Mouse (Mus musculus): ENCODE measurements around the gene Cend1. TPM values are rescaled to one million over a fixed set of nuclear protein-coding genes. Genes with fewer than 3 reads are reported as not detected.
"Not testable (repeated sequence)": the region's sequence is repeated elsewhere in the genome, so short reads cannot be mapped to it uniquely, and the experiment has no call there.

The Cend1 gene
- polyA plus RNA-seq, 1 experiment from 2014 or later = 7.4 TPM

DNA sequence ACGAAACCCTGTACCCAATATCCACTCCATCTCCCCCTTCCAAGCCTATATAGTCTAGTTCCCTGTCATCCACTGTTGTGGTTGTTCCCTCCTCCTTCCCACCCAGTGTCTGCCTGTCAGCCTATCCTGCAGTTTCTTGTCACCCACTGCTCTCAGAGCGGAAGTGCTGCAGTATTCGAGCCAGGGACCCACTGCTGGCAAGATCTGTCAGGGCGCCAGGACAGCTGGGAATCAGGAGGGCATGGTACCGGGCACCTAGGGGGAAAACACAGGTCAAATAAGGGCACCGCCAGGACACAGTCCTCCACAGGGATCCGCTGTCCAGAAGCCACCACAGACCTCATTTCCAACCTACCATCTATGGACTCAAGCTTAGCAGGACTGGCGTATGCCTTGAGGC is 18.7 kb downstream of the Cend1 start:
- no peaks in the 10 kb centered on the region for H3K27me3 ChIP-seq (ENCODE audit: control insufficient read depth, insufficient read depth, low read length)
- no peaks in the 10 kb centered on the region for H3K9me3 ChIP-seq (replicated peaks; ENCODE audit: control insufficient read depth, low read length)
- peaks cover 13% of the 10 kb centered on the region for H3K36me3 ChIP-seq (ENCODE audit: control insufficient read depth, insufficient read depth, low read length)
- no peak overlapping the region for H3K4me3 ChIP-seq (ENCODE audit: low read depth, low read length)
- ATAC-seq (replicated peaks; ENCODE audit: insufficient number of reproducible peaks, low FRiP score, low TSS enrichment) = no peak
- H3K9ac ChIP-seq (ENCODE audit: low read depth, low read length) = no peak overlapping the region
- H3K27ac ChIP-seq (ENCODE audit: low read depth, low read length) = no peak overlapping the region
- WGBS (ENCODE audit: insufficient replicate concordance) = 80% methylated on average over 8 of the region's 8 CpGs
- no peak overlapping the region for H3K4me2 ChIP-seq
- H3K4me1 ChIP-seq (ENCODE audit: control insufficient read depth, insufficient read depth, low read length) = 0 out of 2 replicates have a peak, but pooled peaks cover 6% of the 10 kb centered on the region

DNA sequence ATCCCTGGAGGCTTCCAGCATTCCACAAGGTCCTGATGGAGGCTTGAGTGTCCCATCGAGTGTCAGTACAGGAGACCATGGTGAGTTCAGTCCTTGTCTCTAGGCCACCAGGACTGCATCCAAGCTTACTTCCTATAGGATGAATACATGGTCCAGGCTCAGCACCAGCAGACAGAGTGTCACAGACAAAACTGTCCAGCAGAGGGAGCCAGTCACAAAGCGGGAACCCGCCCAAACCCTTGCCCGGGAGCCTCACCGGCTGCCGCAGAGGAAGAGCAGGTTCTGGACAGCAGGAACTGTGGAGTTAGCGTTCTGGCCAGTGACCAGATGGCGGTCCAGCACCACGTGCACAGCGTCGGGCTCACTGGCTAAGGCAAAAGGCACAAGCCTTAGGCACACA is 20.5 kb downstream of the Cend1 start:
- 19% methylated on average over 11 of the region's 11 CpGs for WGBS (ENCODE audit: insufficient replicate concordance)
- no peak overlapping the region for H3K9ac ChIP-seq (ENCODE audit: low read depth, low read length)
- H3K4me1 ChIP-seq (ENCODE audit: control insufficient read depth, insufficient read depth, low read length) = 0 out of 2 replicates have a peak, but pooled peaks cover 3% of the 10 kb centered on the region
- no peaks in the 10 kb centered on the region for H3K9me3 ChIP-seq (replicated peaks; ENCODE audit: control insufficient read depth, low read length)
- H3K27ac ChIP-seq (ENCODE audit: low read depth, low read length) = no peak overlapping the region
- no peak overlapping the region for H3K4me3 ChIP-seq (ENCODE audit: low read depth, low read length)
- ATAC-seq (replicated peaks; ENCODE audit: insufficient number of reproducible peaks, low FRiP score, low TSS enrichment) = peak; percentile 51
- no peaks in the 10 kb centered on the region for H3K27me3 ChIP-seq (ENCODE audit: control insufficient read depth, insufficient read depth, low read length)
- H3K36me3 ChIP-seq (ENCODE audit: control insufficient read depth, insufficient read depth, low read length) = peaks cover 13% of the 10 kb centered on the region
- no peak overlapping the region for H3K4me2 ChIP-seq

DNA sequence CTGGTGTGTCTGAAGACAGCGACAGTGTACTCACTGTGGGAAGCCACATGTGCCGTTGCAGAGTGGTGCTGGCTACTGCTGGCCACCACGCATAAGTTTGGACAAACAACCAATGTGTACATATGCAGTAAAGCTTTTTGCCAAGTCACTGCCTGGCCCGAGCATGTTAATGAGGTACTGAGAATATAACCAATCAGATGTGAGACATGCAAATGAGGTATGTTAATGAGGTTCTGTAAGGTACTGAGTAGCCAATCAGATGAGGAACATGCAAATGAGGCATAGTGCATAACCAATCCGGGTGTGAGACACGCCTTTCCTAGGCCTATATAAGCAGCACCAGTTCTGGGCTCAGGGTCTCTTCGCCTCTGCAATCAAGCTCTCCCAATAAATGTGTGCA is 21.6 kb downstream of the Cend1 start:
- not testable (repeated sequence) for H3K27me3 ChIP-seq (ENCODE audit: control insufficient read depth, insufficient read depth, low read length); H3K4me2 ChIP-seq; H3K4me1 ChIP-seq (ENCODE audit: control insufficient read depth, insufficient read depth, low read length); H3K4me3 ChIP-seq (ENCODE audit: low read depth, low read length); H3K27ac ChIP-seq (ENCODE audit: low read depth, low read length); H3K9me3 ChIP-seq (replicated peaks; ENCODE audit: control insufficient read depth, low read length); ATAC-seq (replicated peaks; ENCODE audit: insufficient number of reproducible peaks, low FRiP score, low TSS enrichment); H3K9ac ChIP-seq (ENCODE audit: low read depth, low read length)
- peaks cover 13% of the 10 kb centered on the region for H3K36me3 ChIP-seq (ENCODE audit: control insufficient read depth, insufficient read depth, low read length)
- 93% methylated on average over 7 of the region's 7 CpGs for WGBS (ENCODE audit: insufficient replicate concordance)

DNA sequence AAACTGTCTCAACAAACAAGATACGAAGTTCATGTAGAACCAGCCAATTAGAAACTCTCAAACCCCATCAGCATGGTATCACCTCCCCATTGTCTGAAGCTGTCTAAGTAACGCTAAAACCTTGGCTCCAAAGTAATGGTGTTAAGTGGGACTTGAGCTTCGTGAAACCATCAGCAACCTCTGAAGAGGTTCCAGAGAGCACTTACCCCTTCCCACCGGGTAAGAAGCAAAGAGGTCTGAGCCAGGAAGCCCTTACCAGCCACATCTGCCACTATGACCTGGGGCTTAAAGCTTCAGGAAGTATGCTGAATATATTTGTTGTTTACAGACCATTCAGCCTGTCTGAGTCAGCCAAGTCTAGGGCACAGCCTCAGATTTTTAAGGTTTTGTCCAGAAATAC is 23.8 kb downstream of the Cend1 start:
- H3K9ac ChIP-seq (ENCODE audit: low read depth, low read length) = no peak overlapping the region
- no peak overlapping the region for H3K4me2 ChIP-seq
- H3K4me3 ChIP-seq (ENCODE audit: low read depth, low read length) = no peak overlapping the region
- H3K9me3 ChIP-seq (replicated peaks; ENCODE audit: control insufficient read depth, low read length) = no peaks in the 10 kb centered on the region
- whole genome bisulfite sequencing (ENCODE audit: insufficient replicate concordance) = 77% methylated on average over 4 of the region's 4 CpGs
- H3K4me1 ChIP-seq (ENCODE audit: control insufficient read depth, insufficient read depth, low read length) = 0 out of 2 replicates have a peak, but pooled peaks cover 3% of the 10 kb centered on the region
- peaks cover 20% of the 10 kb centered on the region for H3K36me3 ChIP-seq (ENCODE audit: control insufficient read depth, insufficient read depth, low read length)
- ATAC-seq (replicated peaks; ENCODE audit: insufficient number of reproducible peaks, low FRiP score, low TSS enrichment) = no peak
- no peak overlapping the region for H3K27ac ChIP-seq (ENCODE audit: low read depth, low read length)
- H3K27me3 ChIP-seq (ENCODE audit: control insufficient read depth, insufficient read depth, low read length) = no peaks in the 10 kb centered on the region

DNA sequence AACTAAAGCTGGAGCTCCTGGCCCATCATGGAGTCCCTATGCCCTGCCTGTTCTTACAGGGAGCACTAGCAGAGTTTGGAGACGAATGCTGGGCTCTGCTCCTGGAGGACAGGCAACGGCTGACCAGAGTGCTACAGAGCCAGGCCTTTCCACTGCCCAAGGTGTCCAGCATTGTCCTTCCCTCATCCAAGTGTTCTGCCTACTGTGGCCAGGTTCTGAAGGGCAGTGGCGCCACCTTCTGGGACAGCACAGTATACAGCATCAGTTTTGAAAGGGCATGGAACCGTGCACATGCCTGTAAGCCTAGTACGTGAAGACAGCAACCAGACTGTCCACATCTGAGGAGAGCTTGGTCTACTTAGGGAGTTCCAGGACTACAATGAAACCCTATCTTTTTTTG is 26.0 kb downstream of the Cend1 start:
- H3K27me3 ChIP-seq (ENCODE audit: control insufficient read depth, insufficient read depth, low read length) = no peaks in the 10 kb centered on the region
- no peak for ATAC-seq (replicated peaks; ENCODE audit: insufficient number of reproducible peaks, low FRiP score, low TSS enrichment)
- H3K4me3 ChIP-seq (ENCODE audit: low read depth, low read length) = no peak overlapping the region
- no peak overlapping the region for H3K9ac ChIP-seq (ENCODE audit: low read depth, low read length)
- 45% methylated on average over 5 of the region's 5 CpGs for WGBS (ENCODE audit: insufficient replicate concordance)
- no peaks in the 10 kb centered on the region for H3K4me1 ChIP-seq (ENCODE audit: control insufficient read depth, insufficient read depth, low read length)
- H3K27ac ChIP-seq (ENCODE audit: low read depth, low read length) = no peak overlapping the region
- no peaks in the 10 kb centered on the region for H3K9me3 ChIP-seq (replicated peaks; ENCODE audit: control insufficient read depth, low read length)
- peaks cover 16% of the 10 kb centered on the region for H3K36me3 ChIP-seq (ENCODE audit: control insufficient read depth, insufficient read depth, low read length)
- no peak overlapping the region for H3K4me2 ChIP-seq

DNA sequence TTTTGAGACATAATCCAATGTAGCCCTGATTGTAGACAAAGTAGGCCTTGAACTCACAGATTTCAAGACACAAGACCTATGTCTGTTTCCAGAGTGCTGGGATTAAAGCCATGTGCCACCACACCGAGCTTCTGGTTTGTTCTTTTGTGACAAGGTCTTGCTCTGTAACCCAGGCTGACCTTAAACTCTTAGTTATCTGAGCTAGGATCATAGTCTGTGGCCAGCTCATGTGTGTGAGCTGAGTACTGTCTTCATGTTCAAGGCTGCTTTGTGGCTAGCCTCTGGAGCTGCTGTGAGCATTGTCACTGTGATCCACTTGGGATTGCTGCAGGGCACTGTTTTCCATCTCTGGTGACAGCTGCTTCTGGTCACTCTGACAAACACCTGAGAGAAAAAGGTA is 33.9 kb downstream of the Cend1 start:
- Histone ChIP-seq H3K9me3 (replicated peaks; ENCODE audit: control insufficient read depth, low read length) (no peaks in the 10 kb centered on the region), H3K27ac (ENCODE audit: low read depth, low read length) (no peak overlapping the region), H3K36me3 (ENCODE audit: control insufficient read depth, insufficient read depth, low read length) (peaks cover 6% of the 10 kb centered on the region), H3K4me1 (ENCODE audit: control insufficient read depth, insufficient read depth, low read length) (peaks cover 8% of the 10 kb centered on the region), H3K4me3 (ENCODE audit: low read depth, low read length) (no peak overlapping the region), H3K9ac (ENCODE audit: low read depth, low read length) (no peak overlapping the region), H3K27me3 (ENCODE audit: control insufficient read depth, insufficient read depth, low read length) (no peaks in the 10 kb centered on the region), H3K4me2 (no peak overlapping the region)
- no peak for ATAC-seq (replicated peaks; ENCODE audit: insufficient number of reproducible peaks, low FRiP score, low TSS enrichment)
- 64% methylated on average over 1 of the region's 1 CpGs for WGBS (ENCODE audit: insufficient replicate concordance)

DNA sequence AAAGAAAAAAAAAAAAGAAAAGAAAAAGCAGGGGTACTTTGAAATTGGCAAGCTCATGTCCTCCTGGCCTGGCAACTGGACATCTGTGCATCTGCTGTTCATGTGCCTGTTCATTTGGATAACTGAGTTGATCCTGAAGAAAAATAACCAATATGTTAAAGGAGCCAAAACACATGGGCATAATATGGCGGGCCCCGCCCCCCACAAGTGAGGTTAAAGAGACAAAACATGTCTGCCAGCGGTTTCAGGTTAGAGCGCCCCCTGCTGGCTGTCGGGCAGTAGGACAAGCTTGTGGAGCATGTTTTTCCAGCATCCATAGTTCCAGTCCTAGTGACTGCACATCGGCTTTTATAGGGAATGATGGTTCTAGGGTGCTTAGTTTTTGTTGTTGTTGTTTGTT is 34.5 kb downstream of the Cend1 start:
- no peak for ATAC-seq (replicated peaks; ENCODE audit: insufficient number of reproducible peaks, low FRiP score, low TSS enrichment)
- no peaks in the 10 kb centered on the region for H3K9me3 ChIP-seq (replicated peaks; ENCODE audit: control insufficient read depth, low read length)
- H3K4me3 ChIP-seq (ENCODE audit: low read depth, low read length) = no peak overlapping the region
- peaks cover 5% of the 10 kb centered on the region; the same call in 1 of the 2 replicates for H3K36me3 ChIP-seq (ENCODE audit: control insufficient read depth, insufficient read depth, low read length)
- no peak overlapping the region for H3K9ac ChIP-seq (ENCODE audit: low read depth, low read length)
- WGBS (ENCODE audit: insufficient replicate concordance) = 18% methylated on average over 6 of the region's 6 CpGs
- no peak overlapping the region for H3K4me2 ChIP-seq
- no peak overlapping the region for H3K27ac ChIP-seq (ENCODE audit: low read depth, low read length)
- no peaks in the 10 kb centered on the region for H3K27me3 ChIP-seq (ENCODE audit: control insufficient read depth, insufficient read depth, low read length)
- H3K4me1 ChIP-seq (ENCODE audit: control insufficient read depth, insufficient read depth, low read length) = peaks cover 8% of the 10 kb centered on the region

DNA sequence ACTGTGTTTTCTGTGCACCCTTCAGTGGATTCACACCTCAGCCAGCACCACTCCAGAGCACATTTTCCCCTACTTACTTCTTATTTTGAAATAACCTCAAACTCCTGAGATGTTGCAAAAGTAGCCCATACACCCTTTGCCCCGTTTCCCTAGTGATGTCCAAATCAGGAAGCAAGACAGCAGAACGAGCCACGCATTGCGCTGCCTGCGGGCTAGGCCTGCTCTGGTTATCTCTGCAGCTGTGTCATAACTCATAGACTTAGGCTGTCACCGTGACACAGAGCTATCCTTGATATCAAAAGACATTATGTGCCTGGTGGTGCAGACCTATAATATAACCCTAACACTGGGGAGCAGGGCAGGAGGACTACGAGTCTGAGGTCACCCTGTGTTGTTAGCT is 35.1 kb downstream of the Cend1 start:
- no peak overlapping the region for H3K27ac ChIP-seq (ENCODE audit: low read depth, low read length)
- H3K27me3 ChIP-seq (ENCODE audit: control insufficient read depth, insufficient read depth, low read length) = no peaks in the 10 kb centered on the region
- no peaks in the 10 kb centered on the region for H3K9me3 ChIP-seq (replicated peaks; ENCODE audit: control insufficient read depth, low read length)
- no peak overlapping the region for H3K4me2 ChIP-seq
- 80% methylated on average over 7 of the region's 7 CpGs for WGBS (ENCODE audit: insufficient replicate concordance)
- peaks cover 8% of the 10 kb centered on the region for H3K4me1 ChIP-seq (ENCODE audit: control insufficient read depth, insufficient read depth, low read length)
- no peak for ATAC-seq (replicated peaks; ENCODE audit: insufficient number of reproducible peaks, low FRiP score, low TSS enrichment)
- H3K36me3 ChIP-seq (ENCODE audit: control insufficient read depth, insufficient read depth, low read length) = peaks cover 5% of the 10 kb centered on the region; the same call in 1 of the 2 replicates
- no peak overlapping the region for H3K9ac ChIP-seq (ENCODE audit: low read depth, low read length)
- no peak overlapping the region for H3K4me3 ChIP-seq (ENCODE audit: low read depth, low read length)

DNA sequence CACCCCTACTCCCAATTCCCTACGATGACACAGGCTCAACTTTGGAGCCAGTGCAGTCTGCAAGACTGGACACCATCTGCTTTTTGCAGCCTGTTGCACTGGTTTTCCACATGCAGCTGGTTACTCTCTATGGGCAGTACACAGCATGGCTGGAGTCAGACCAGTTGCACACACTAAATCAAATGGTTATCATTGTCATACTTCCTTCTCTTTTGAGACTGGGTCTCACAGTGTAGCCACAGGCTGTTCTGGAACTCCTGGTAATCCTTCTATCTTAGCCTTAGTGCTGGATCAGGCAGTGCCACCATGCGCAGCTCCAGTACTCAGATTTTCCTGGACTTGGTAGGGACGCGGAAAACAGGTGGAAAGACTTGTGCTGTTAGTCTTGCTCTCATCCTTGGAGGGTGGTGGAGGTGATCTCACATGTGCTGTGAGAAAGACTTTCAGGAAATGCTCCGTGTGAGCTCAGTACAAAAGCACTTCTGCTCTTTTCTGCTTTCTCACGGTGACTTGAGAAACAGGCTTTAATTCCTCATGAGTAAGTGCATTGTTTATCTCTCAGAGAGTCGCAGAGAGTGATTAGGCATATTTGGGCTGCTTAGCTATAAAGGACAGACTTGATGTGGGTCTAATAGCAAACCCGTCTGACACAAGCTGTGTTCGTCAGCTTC is 36.6 kb downstream of the Cend1 start:
- Histone ChIP-seq H3K36me3 (ENCODE audit: control insufficient read depth, insufficient read depth, low read length) (no peaks in the 10 kb centered on the region), H3K4me2 (peak overlapping the region; percentile 89), H3K4me3 (ENCODE audit: low read depth, low read length) (peak overlapping the region; percentile 78), H3K9ac (ENCODE audit: low read depth, low read length) (peak overlapping the region; percentile 79), H3K4me1 (ENCODE audit: control insufficient read depth, insufficient read depth, low read length) (peaks cover 8% of the 10 kb centered on the region), H3K9me3 (replicated peaks; ENCODE audit: control insufficient read depth, low read length) (no peaks in the 10 kb centered on the region), H3K27me3 (ENCODE audit: control insufficient read depth, insufficient read depth, low read length) (no peaks in the 10 kb centered on the region), H3K27ac (ENCODE audit: low read depth, low read length) (peak overlapping the region; percentile 90)
- 26% methylated on average over 9 of the region's 9 CpGs for WGBS (ENCODE audit: insufficient replicate concordance)
- no peak; the same call in 1 of the 2 replicates for ATAC-seq (replicated peaks; ENCODE audit: insufficient number of reproducible peaks, low FRiP score, low TSS enrichment)
